Mouse (Mus musculus): ENCODE measurements at regions not wholly inside any gene's neighbourhood (a gene's known extent, or its start where the extent isn't known, plus 50 kb on each side); places are given as distances from the start of the nearest gene placed in this dataset.

- no peak for DNase-seq (ENCODE audit: low spot score)
Observed at GRCm38 (mm10) chr10:48877477-48878473, 910.8 kb downstream of the Grik2 start.

- peak; percentile 8 for DNase-seq (ENCODE audit: low spot score)
Observed at GRCm38 (mm10) chr10:48872978-48873377, 915.6 kb downstream of the Grik2 start.

Data from left cerebral cortex, adult 11 months (tissue).